Mouse (Mus musculus) heart, embryonic 16.5 days (tissue): ENCODE data around the gene Pmpca. TPM values are rescaled to one million over a fixed set of nuclear protein-coding genes. Genes with fewer than 3 reads are reported as not detected.

ENCODE experiments used
- ATAC-seq: fragments of 200-750 bp; cut with Nextera tagmentation; replicated peaks from 2 replicates; pipeline ENCODE4 v1.8.0; 2017; ENCODE audit warnings: moderate number of reproducible peaks; ENCODE audit not compliant: insufficient read depth, low FRiP score; ENCODE audit errors: extremely low read depth
- H3K27ac ChIP-seq: fragments of 300-500 bp; sonication (generic); 2 replicates; pipeline ENCODE4 v1.5.1; 2014; ENCODE audit warnings: mild to moderate bottlenecking, low read length, control low read depth, moderate library complexity
- H3K27me3 ChIP-seq: fragments of 300-500 bp; sonication (generic); 2 replicates; pipeline ENCODE4 v1.6.1; 2014; ENCODE audit warnings: low read length, mixed read lengths; ENCODE audit not compliant: control insufficient read depth, insufficient read depth
- H3K36me3 ChIP-seq: fragments of 300-500 bp; sonication (generic); 2 replicates; pipeline ENCODE4 v1.6.1; 2014; ENCODE audit not compliant: control insufficient read depth, insufficient read depth
- H3K4me1 ChIP-seq: fragments of 300-500 bp; sonication (generic); 2 replicates; pipeline ENCODE4 v1.6.1; 2014; ENCODE audit warnings: low read length, mixed read lengths; ENCODE audit not compliant: control insufficient read depth, insufficient read depth
- H3K4me2 ChIP-seq: fragments of 300-500 bp; sonication (generic); 2 replicates; pipeline ENCODE4 v1.6.1; 2014; ENCODE audit warnings: low read depth, mild to moderate bottlenecking, control low read depth, low read length
- H3K4me3 ChIP-seq: fragments of 300-500 bp; sonication (generic); 2 replicates; pipeline ENCODE4 v1.5.1; 2014; ENCODE audit warnings: mild to moderate bottlenecking, control low read depth, low read length
- H3K9ac ChIP-seq: fragments of 300-500 bp; sonication (generic); 2 replicates; pipeline ENCODE4 v1.6.1; 2014; ENCODE audit warnings: low read length, control low read depth
- H3K9me3 ChIP-seq: fragments of 300-500 bp; sonication (generic); replicated peaks from 2 replicates; pipeline ENCODE4 v1.6.1; 2016; ENCODE audit warnings: low read length; ENCODE audit not compliant: control insufficient read depth
- WGBS: fragments of 180-500 bp; shearing (Covaris S2); extraction: QIAGEN DNeasy Blood & Tissue Kit; methylation state at CpG from one replicate; pipeline ENCODE4 v1.1.7; 2014; 5-methylcytosine and 5-hydroxymethylcytosine counted together
- polyA plus RNA-seq: library from polyadenylated mRNA; unstranded; fragments of >200 nt; fragmentation: Nextera tagmentation; extraction: Ambion mirVana; gene quantifications from 2 replicates; pipeline ENCODE4 v1.2.1, GENCODE M21; 2015

Gene Pmpca
- polyA plus RNA-seq: 118 and 119 TPM in 2 replicates

- under 1% methylated on average over 60 of the region's 60 CpGs for WGBS
- Histone ChIP-seq H3K4me2 (peak within 1 kb of the TSS; percentile 94), H3K4me1 (peaks cover 11% of the 10 kb centered on the region), H3K9me3 (no peaks in the 10 kb centered on the region), H3K27ac (peak within 1 kb of the TSS; percentile 43; the same call in 1 of the 2 replicates), H3K4me3 (peak within 1 kb of the TSS; percentile 92), H3K27me3 (no peaks in the 10 kb centered on the region), H3K36me3 (peaks cover 52% of the 10 kb centered on the region), H3K9ac (peak within 1 kb of the TSS; percentile 90)
- peak; percentile 87 for ATAC-seq
Measured at GRCm38 (mm10) chr2:26389154-26389690, at the start of gene Pmpca, which contains the start of gene Entr1. TSS of gene Pmpca (plus strand) at chr2:26389339. TSS of gene Entr1 (minus strand) at chr2:26389316.

- Histone ChIP-seq H3K36me3 (peaks cover 20% of the 10 kb centered on the region), H3K27me3 (no peaks in the 10 kb centered on the region), H3K9me3 (no peaks in the 10 kb centered on the region), H3K9ac (peak overlapping the region; percentile 80), H3K4me1 (peaks cover 48% of the 10 kb centered on the region), H3K4me3 (peak overlapping the region; percentile 52), H3K27ac (peak overlapping the region; percentile 98), H3K4me2 (peak overlapping the region; percentile 74)
- 49% methylated on average over 2 of the region's 2 CpGs for WGBS
- ATAC-seq: peak; percentile 43
Measured at GRCm38 (mm10) chr2:26341510-26341981, 47.6 kb upstream of the Pmpca start.

GRCm38 (mm10) chr2:26342044-26342443 lies 47.1 kb upstream of the Pmpca start:
- peak overlapping the region; percentile 52 for H3K4me3 ChIP-seq
- H3K4me1 ChIP-seq: peaks cover 48% of the 10 kb centered on the region
- H3K36me3 ChIP-seq: peaks cover 20% of the 10 kb centered on the region
- peak overlapping the region; percentile 98 for H3K27ac ChIP-seq
- H3K27me3 ChIP-seq: no peaks in the 10 kb centered on the region
- H3K9me3 ChIP-seq: no peaks in the 10 kb centered on the region
- H3K9ac ChIP-seq: peak overlapping the region; percentile 80
- H3K4me2 ChIP-seq: peak overlapping the region; percentile 74
- ATAC-seq: peak; percentile 69
- WGBS: 20% methylated on average over 10 of the region's 10 CpGs

- WGBS: 48% methylated on average over 11 of the region's 11 CpGs
- Histone ChIP-seq H3K9me3 (no peaks in the 10 kb centered on the region), H3K36me3 (peaks cover 20% of the 10 kb centered on the region), H3K9ac (peak overlapping the region; percentile 32), H3K4me1 (peaks cover 48% of the 10 kb centered on the region), H3K27ac (peak overlapping the region; percentile 98), H3K4me3 (no peak overlapping the region), H3K4me2 (peak overlapping the region; percentile 74), H3K27me3 (no peaks in the 10 kb centered on the region)
- ATAC-seq: no peak
Measured at GRCm38 (mm10) chr2:26342609-26343490, 46.3 kb upstream of the Pmpca start.

- no peaks in the 10 kb centered on the region for H3K27me3 ChIP-seq
- peak overlapping the region; percentile 49 for H3K27ac ChIP-seq
- no peak overlapping the region for H3K9ac ChIP-seq
- peaks cover 27% of the 10 kb centered on the region for H3K36me3 ChIP-seq
- H3K4me1 ChIP-seq: peaks cover 24% of the 10 kb centered on the region
- 54% methylated on average over 6 of the region's 6 CpGs for WGBS
- no peak overlapping the region for H3K4me2 ChIP-seq
- no peak for ATAC-seq
- H3K9me3 ChIP-seq: no peaks in the 10 kb centered on the region
- H3K4me3 ChIP-seq: no peak overlapping the region
Measured at GRCm38 (mm10) chr2:26348241-26348640, 40.9 kb upstream of the Pmpca start.

GRCm38 (mm10) chr2:26351358-26352290 lies 37.5 kb upstream of the Pmpca start, which contains the start of gene Dnlz:
TSS of gene Dnlz (minus strand) at chr2:26352110.
- WGBS: 2% methylated on average over 62 of the region's 62 CpGs

GRCm38 (mm10) chr2:26352291-26352910 lies 36.7 kb upstream of the Pmpca start:
- WGBS: 4% methylated on average over 36 of the region's 36 CpGs
- peak overlapping the region; percentile 93 for H3K9ac ChIP-seq
- H3K4me2 ChIP-seq: peak overlapping the region; percentile 99
- peaks cover 9% of the 10 kb centered on the region for H3K36me3 ChIP-seq
- H3K27me3 ChIP-seq: no peaks in the 10 kb centered on the region
- no peaks in the 10 kb centered on the region for H3K9me3 ChIP-seq
- ATAC-seq: 0 out of 2 replicates have a peak, but pooled peaks have one; percentile 6
- H3K4me3 ChIP-seq: peak overlapping the region; percentile 89
- H3K27ac ChIP-seq: peak overlapping the region; percentile 47
- H3K4me1 ChIP-seq: peaks cover 19% of the 10 kb centered on the region

More at GRCm38 (mm10) chr2:26351358-26352290, 37.5 kb upstream of the Pmpca start, which contains the start of gene Dnlz:
- Histone ChIP-seq H3K4me2 (peak within 1 kb of the TSS; percentile 99), H3K9me3 (no peaks in the 10 kb centered on the region), H3K27me3 (no peaks in the 10 kb centered on the region), H3K4me1 (peaks cover 19% of the 10 kb centered on the region), H3K27ac (peak within 1 kb of the TSS; percentile 84), H3K9ac (peak within 1 kb of the TSS; percentile 97), H3K36me3 (peaks cover 9% of the 10 kb centered on the region), H3K4me3 (peak within 1 kb of the TSS; percentile 89)
- ATAC-seq: peak; percentile 82
